Comparison of ENCODE assay signal across 15 mouse cellular contexts in genomic region chr4:132735894-132736293, GRCm38 (mm10). TPM values are rescaled to one million over a fixed set of nuclear protein-coding genes. Genes with fewer than 3 reads are reported as not detected.
DNase-seq lines count a peak whose midpoint lies in the region; ATAC-seq and TF ChIP-seq lines count a peak whose summit lies in the region.
"Had no signal": no experiment of that assay in that cellular context is flagged by ENCODE, and none has a peak within 500 bp of the region (broad histone marks: within the 10 kb centered on the region; RNA-seq: fewer than 3 reads in every experiment).

No protein-coding gene starts in this region.

- 0 out of 2 replicates have a peak, but pooled peaks have one; percentile 14 for TF ChIP-seq CTCF in midbrain, postnatal 0 days (IDR thresholded peaks at IDR 0.05)
- TF ChIP-seq CTCF in bone marrow, adult 2 months (IDR thresholded peaks at IDR 0.05; ENCODE audit: control insufficient read depth, insufficient read depth, low read length), result peak; percentile 11; the same call in 1 of the 2 replicates
- TF ChIP-seq CTCF in liver, embryonic 14.5 days (IDR thresholded peaks at IDR 0.05; ENCODE audit: low read depth), result peak; percentile 46
- TF ChIP-seq CTCF in cerebellum, adult 2 months (IDR thresholded peaks at IDR 0.05; ENCODE audit: borderline replicate concordance, insufficient read depth, low read depth, low read length), result no peak

- TF ChIP-seq POLR2A in bone marrow, adult 2 months (IDR thresholded peaks at IDR 0.05; ENCODE audit: borderline replicate concordance, control insufficient read depth, low read depth, low read length), result no peak
- no peak for TF ChIP-seq POLR2A in cerebellum, adult 2 months (IDR thresholded peaks at IDR 0.05; ENCODE audit: borderline replicate concordance, insufficient read depth, low read length)

- WGBS in midbrain, postnatal 0 days, result 84% methylated on average over 3 of the region's 3 CpGs
- WGBS in midbrain, embryonic 14.5 days, result 78% methylated on average over 3 of the region's 3 CpGs
- 72% methylated on average over 3 of the region's 3 CpGs for WGBS in bone marrow, adult 2 months
- 52% methylated on average over 3 of the region's 3 CpGs for WGBS in liver, embryonic 14.5 days (ENCODE audit: insufficient replicate concordance)
- WGBS in cerebellum, adult 2 months, result 75% methylated on average over 3 of the region's 3 CpGs

- DNase-seq in midbrain, postnatal 0 days (ENCODE audit: low spot score), result no peak
- no peak for DNase-seq in midbrain, embryonic 14.5 days
- no peak for DNase-seq in liver, embryonic 14.5 days (ENCODE audit: low read depth in 3 of 3, low spot score in 3 of 3)
- DNase-seq in cerebellum, adult 2 months, result no peak
- DNase-seq in spleen, postnatal 14 days (ENCODE audit: low spot score in 2 of 2), result no peak
- no peak for DNase-seq in cerebellum, adult 18-20 months
- DNase-seq: adrenal gland, postnatal 10 days; cerebellum, postnatal 10 days; thymus, adult 2 months had no signal

- no peaks in the 10 kb centered on the region for H3K4me1 ChIP-seq in midbrain, postnatal 0 days (ENCODE audit: insufficient read depth, low read length)
- peaks cover 4% of the 10 kb centered on the region; the same call in 1 of the 2 replicates for H3K4me1 ChIP-seq in midbrain, embryonic 14.5 days (ENCODE audit: control insufficient read depth, insufficient read depth, low read length)
- H3K4me1 ChIP-seq in bone marrow, adult 2 months (ENCODE audit: control insufficient read depth, insufficient read depth, low read length), result peaks cover 6% of the 10 kb centered on the region
- H3K4me1 ChIP-seq in liver, embryonic 14.5 days (replicated peaks; ENCODE audit: control insufficient read depth in 2 of 2, insufficient read depth in 2 of 2, low read length in 1 of 2), result peaks cover 5 to 8% of the 10 kb centered on the region in 2 experiments; a peak in 3 of 4 replicates
- H3K4me1 ChIP-seq in cerebellum, adult 2 months (ENCODE audit: control insufficient read depth, insufficient read depth, low read length), result no peaks in the 10 kb centered on the region

- H3K27me3 ChIP-seq in midbrain, postnatal 0 days (ENCODE audit: insufficient read depth, low read length), result no peaks in the 10 kb centered on the region
- no peaks in the 10 kb centered on the region for H3K27me3 ChIP-seq in midbrain, embryonic 14.5 days (ENCODE audit: control insufficient read depth, insufficient read depth, low read length)
- no peaks in the 10 kb centered on the region for H3K27me3 ChIP-seq in liver, embryonic 14.5 days (ENCODE audit: control insufficient read depth, insufficient read depth, low read length)
- no peaks in the 10 kb centered on the region for H3K27me3 ChIP-seq in cerebellum, adult 2 months (ENCODE audit: control insufficient read depth, insufficient read depth, low read length)
- H3K27me3 ChIP-seq: heart, embryonic 15.5 days; hindbrain, embryonic 12.5 days; neural tube, embryonic 12.5 days had no signal

- H3K9me3 ChIP-seq in midbrain, postnatal 0 days (ENCODE audit: low read length), result no peaks in the 10 kb centered on the region
- H3K9me3 ChIP-seq in midbrain, embryonic 14.5 days (ENCODE audit: control insufficient read depth, low read length), result no peaks in the 10 kb centered on the region
- no peaks in the 10 kb centered on the region for H3K9me3 ChIP-seq in liver, embryonic 14.5 days (ENCODE audit: control insufficient read depth, low read length)
- H3K9me3 ChIP-seq: heart, embryonic 15.5 days; hindbrain, embryonic 12.5 days; neural tube, embryonic 12.5 days had no signal

- H3K9ac ChIP-seq in midbrain, postnatal 0 days (replicated peaks; ENCODE audit: low read length, poor library complexity, severe bottlenecking), result no peak overlapping the region
- no peak overlapping the region for H3K9ac ChIP-seq in midbrain, embryonic 14.5 days (replicated peaks; ENCODE audit: low read length)
- H3K9ac ChIP-seq in liver, embryonic 14.5 days (replicated peaks), result no peak overlapping the region
- H3K9ac ChIP-seq: heart, embryonic 15.5 days; hindbrain, embryonic 12.5 days; neural tube, embryonic 12.5 days had no signal

- no peak for ATAC-seq in midbrain, postnatal 0 days (ENCODE audit: low FRiP score)
- ATAC-seq in midbrain, embryonic 14.5 days (ENCODE audit: low FRiP score, low TSS enrichment), result no peak
- ATAC-seq in liver, embryonic 14.5 days (ENCODE audit: insufficient read depth), result peak; percentile 14; the same call in 1 of the 2 replicates
- ATAC-seq: forebrain, embryonic 14.5 days; midbrain, embryonic 16.5 days had no signal

- TF ChIP-seq EP300 in liver, embryonic 14.5 days (IDR thresholded peaks at IDR 0.05; ENCODE audit: low read depth), result no peak

- H3K4me2 ChIP-seq in midbrain, postnatal 0 days (ENCODE audit: low read depth, low read length, poor library complexity, severe bottlenecking), result no peak overlapping the region
- H3K4me2 ChIP-seq in midbrain, embryonic 14.5 days (ENCODE audit: low read length), result no peak overlapping the region
- H3K4me2 ChIP-seq in liver, embryonic 14.5 days (ENCODE audit: low read depth), result no peak overlapping the region
- H3K4me2 ChIP-seq: heart, embryonic 15.5 days; hindbrain, embryonic 12.5 days; neural tube, embryonic 12.5 days had no signal

- H3K4me3 ChIP-seq in midbrain, postnatal 0 days (ENCODE audit: low read depth, low read length), result no peak overlapping the region
- H3K4me3 ChIP-seq in midbrain, embryonic 14.5 days (replicated peaks; ENCODE audit: low read depth, low read length), result no peak overlapping the region
- no peak overlapping the region for H3K4me3 ChIP-seq in bone marrow, adult 2 months (replicated peaks; ENCODE audit: control insufficient read depth, low read depth, low read length)
- H3K4me3 ChIP-seq in liver, embryonic 14.5 days (ENCODE audit: insufficient read depth in 1 of 2, low read depth in 2 of 2, low read length in 2 of 2), result no peak overlapping the region
- no peak overlapping the region for H3K4me3 ChIP-seq in cerebellum, adult 2 months (replicated peaks; ENCODE audit: insufficient read depth, low read depth, low read length)
- H3K4me3 ChIP-seq: heart, embryonic 15.5 days; hindbrain, embryonic 12.5 days; neural tube, embryonic 12.5 days had no signal

- H3K27ac ChIP-seq in midbrain, postnatal 0 days (ENCODE audit: low read depth, low read length), result no peak overlapping the region
- H3K27ac ChIP-seq in midbrain, embryonic 14.5 days (replicated peaks; ENCODE audit: low read depth, low read length), result no peak overlapping the region
- H3K27ac ChIP-seq in bone marrow, adult 2 months (ENCODE audit: control insufficient read depth, insufficient read depth, low read depth, low read length, poor library complexity), result no peak overlapping the region
- H3K27ac ChIP-seq in liver, embryonic 14.5 days, result no peak overlapping the region
- H3K27ac ChIP-seq in cerebellum, adult 2 months (ENCODE audit: insufficient read depth, low read length), result no peak overlapping the region
- H3K27ac ChIP-seq: heart, embryonic 15.5 days; hindbrain, embryonic 12.5 days; neural tube, embryonic 12.5 days had no signal

- H3K36me3 ChIP-seq in midbrain, postnatal 0 days (ENCODE audit: insufficient read depth, low read length), result no peaks in the 10 kb centered on the region
- H3K36me3 ChIP-seq in midbrain, embryonic 14.5 days (ENCODE audit: control insufficient read depth, insufficient read depth, low read length), result no peaks in the 10 kb centered on the region
- H3K36me3 ChIP-seq in liver, embryonic 14.5 days (replicated peaks; ENCODE audit: control insufficient read depth, insufficient read depth, low read depth), result no peaks in the 10 kb centered on the region
- H3K36me3 ChIP-seq: heart, embryonic 15.5 days; hindbrain, embryonic 12.5 days; neural tube, embryonic 12.5 days had no signal

RNA-seq across cellular contexts. Expression of gene Xkr8, which starts 3.5 kb away (rescaled TPM):
- total RNA-seq in midbrain, postnatal 0 days (2014; rRNA removed), result 6.2 and 7.1 TPM in 2 replicates
- polyA plus RNA-seq in midbrain, postnatal 0 days (2015; fragmentation: Nextera tagmentation; extraction: Ambion mirVana), result 6.4 and 6.9 TPM in 2 replicates
- 5.2 and 5.6 TPM in 2 replicates for polyA plus RNA-seq in midbrain, embryonic 14.5 days (2014; fragmentation: Nextera tagmentation; extraction: Ambion mirVana)
- polyA plus RNA-seq in bone marrow, adult 2 months (2011; ENCODE audit: insufficient read depth, insufficient read length, low replicate concordance, missing spikeins), result 0.52 and 2.3 TPM in 2 replicates
- polyA plus RNA-seq in liver, embryonic 14.5 days (2012; rRNA removed), result 1.9 and 2.1 TPM in 2 replicates
- 3.3 and 3.5 TPM in 2 replicates for polyA plus RNA-seq in liver, embryonic 14.5 days (2014; fragmentation: Nextera tagmentation; extraction: Ambion mirVana)
- polyA plus RNA-seq in cerebellum, adult 2 months (2012; rRNA removed), result 7.4 and 7.6 TPM in 2 replicates

RNA-seq across cellular contexts. Expression of gene Smpdl3b, which starts 21.2 kb away (rescaled TPM):
- total RNA-seq in midbrain, postnatal 0 days (2014; rRNA removed), result 0.47 and 1.3 TPM in 2 replicates
- 1.1 and 1.2 TPM in 2 replicates for polyA plus RNA-seq in midbrain, postnatal 0 days (2015; fragmentation: Nextera tagmentation; extraction: Ambion mirVana)
- polyA plus RNA-seq in midbrain, embryonic 14.5 days (2014; fragmentation: Nextera tagmentation; extraction: Ambion mirVana), result 0.35 and 0.54 TPM in 2 replicates
- 1.7 TPM in 1 of 2 replicates, not detected in the other for polyA plus RNA-seq in bone marrow, adult 2 months (2011; ENCODE audit: insufficient read depth, insufficient read length, low replicate concordance, missing spikeins)
- polyA plus RNA-seq in liver, embryonic 14.5 days (2012; rRNA removed), result 0.92 and 1.1 TPM in 2 replicates
- polyA plus RNA-seq in liver, embryonic 14.5 days (2014; fragmentation: Nextera tagmentation; extraction: Ambion mirVana), result 1.2 and 1.3 TPM in 2 replicates
- 1.6 and 1.9 TPM in 2 replicates for polyA plus RNA-seq in cerebellum, adult 2 months (2012; rRNA removed)

RNA-seq across cellular contexts. Expression of gene Rpa2, which starts 32.2 kb away (rescaled TPM):
- 17.1 and 18.9 TPM in 2 replicates for total RNA-seq in midbrain, postnatal 0 days (2014; rRNA removed)
- polyA plus RNA-seq in midbrain, postnatal 0 days (2015; fragmentation: Nextera tagmentation; extraction: Ambion mirVana), result 28.4 and 29.8 TPM in 2 replicates
- polyA plus RNA-seq in midbrain, embryonic 14.5 days (2014; fragmentation: Nextera tagmentation; extraction: Ambion mirVana), result 34.1 and 38.1 TPM in 2 replicates
- polyA plus RNA-seq in bone marrow, adult 2 months (2011; ENCODE audit: insufficient read depth, insufficient read length, low replicate concordance, missing spikeins), result 52.3 and 67.6 TPM in 2 replicates
- polyA plus RNA-seq in liver, embryonic 14.5 days (2012; rRNA removed), result 43.2 and 55.6 TPM in 2 replicates
- 95.7 and 104 TPM in 2 replicates for polyA plus RNA-seq in liver, embryonic 14.5 days (2014; fragmentation: Nextera tagmentation; extraction: Ambion mirVana)
- polyA plus RNA-seq in cerebellum, adult 2 months (2012; rRNA removed), result 20.0 and 21.3 TPM in 2 replicates
